Mouse (Mus musculus): ENCODE results near the gene Katnal1.

DNA sequence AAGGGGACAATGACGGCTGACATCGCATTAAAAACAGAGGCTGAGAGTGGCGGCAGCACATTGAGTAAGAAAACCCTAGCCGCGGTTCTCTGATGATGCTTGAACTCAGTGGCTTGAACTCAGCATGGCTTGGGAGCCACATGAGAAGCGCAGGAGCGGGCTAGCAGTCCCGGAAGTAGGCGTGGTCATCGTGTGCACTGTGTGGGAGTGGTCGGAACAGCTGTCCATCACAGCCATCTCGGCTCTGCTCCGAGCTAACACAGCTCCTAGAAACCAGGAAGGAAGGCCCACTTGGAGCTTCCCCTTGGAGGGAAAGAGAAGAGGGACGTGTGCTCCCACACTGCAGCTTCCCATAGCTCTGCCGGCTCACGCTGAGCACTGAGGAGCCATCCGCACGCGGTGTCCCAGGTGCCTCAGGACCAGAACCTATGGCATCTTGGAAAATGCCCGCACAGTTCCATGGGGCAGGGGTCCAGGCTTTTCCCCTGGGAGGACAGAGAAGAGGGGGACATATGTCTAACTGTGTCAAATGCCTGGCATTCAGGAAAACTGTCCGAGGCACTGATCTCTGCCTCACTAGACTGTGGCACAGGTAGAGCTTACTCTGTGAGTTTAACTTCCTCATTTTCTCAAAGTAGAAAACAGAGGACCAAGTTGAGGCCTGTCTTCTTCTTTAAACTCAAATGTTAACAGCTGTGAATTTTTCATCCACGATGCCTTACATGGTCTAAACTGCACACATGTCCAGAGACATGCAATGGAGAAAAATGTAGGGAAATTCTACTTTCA, 43.1 kb downstream of the Katnal1 start:
- TF ChIP-seq CTCF (IDR thresholded peaks at IDR 0.05; ENCODE audit: low read depth) (no peak), EP300 (IDR thresholded peaks at IDR 0.05; ENCODE audit: low read depth) (no peak)
